Mouse (Mus musculus) cortical plate, adult 2 months (tissue): ENCODE measurements at regions not wholly inside any gene's neighbourhood (a gene's known extent, or its start where the extent isn't known, plus 50 kb on each side); places are given as distances from the start of the nearest gene placed in this dataset.
"Not testable (repeated sequence)": the region's sequence is repeated elsewhere in the genome, so short reads cannot be mapped to it uniquely, and the experiment has no call there.

Experiments used
- H3K27ac ChIP-seq: fragments of 200-500 bp; 2 replicates; pipeline ENCODE4 v1.5.1; 2012; ENCODE audit warnings: low read length, control low read depth, inconsistent platforms; ENCODE audit not compliant: insufficient read depth
- H3K4me1 ChIP-seq: fragments of 200-500 bp; 2 replicates; pipeline ENCODE4 v1.6.1; 2011; ENCODE audit warnings: low read length; ENCODE audit not compliant: control insufficient read depth, insufficient read depth
- H3K4me3 ChIP-seq: fragments of 200-500 bp; 2 replicates; pipeline ENCODE4 v1.5.1; 2011; ENCODE audit warnings: mild to moderate bottlenecking, low read length, control low read depth; ENCODE audit not compliant: insufficient read depth
- CTCF ChIP-seq: fragments of 200-500 bp; IDR thresholded peaks from 2 replicates; pipeline ENCODE4 v1.5.1; 2011; ENCODE audit warnings: mild to moderate bottlenecking, control low read depth, low read length; ENCODE audit not compliant: insufficient read depth; ENCODE audit errors: extremely low read depth
- POLR2A ChIP-seq: fragments of 200-500 bp; IDR thresholded peaks from 2 replicates; pipeline ENCODE4 v1.6.1; 2011; ENCODE audit warnings: mild to moderate bottlenecking, low read length, control low read depth; ENCODE audit not compliant: insufficient read depth; ENCODE audit errors: extremely low read depth

GRCm38 (mm10) chr2:63580489-63581139, 396.5 kb upstream of the Kcnh7 start:
- Histone ChIP-seq H3K4me3 (no peak overlapping the region), H3K4me1 (no peaks in the 10 kb centered on the region), H3K27ac (no peak overlapping the region)
- TF ChIP-seq CTCF (no peak), POLR2A (no peak)

- H3K4me1 ChIP-seq = no peaks in the 10 kb centered on the region
- H3K27ac ChIP-seq = no peak overlapping the region
- no peak overlapping the region for H3K4me3 ChIP-seq
- TF ChIP-seq CTCF = no peak
- no peak for TF ChIP-seq POLR2A
Observed at GRCm38 (mm10) chr2:63575172-63575571, 391.1 kb upstream of the Kcnh7 start.

GRCm38 (mm10) chr2:63574008-63574703, 390.1 kb upstream of the Kcnh7 start:
- Histone ChIP-seq H3K4me1 (no peaks in the 10 kb centered on the region), H3K27ac (no peak overlapping the region), H3K4me3 (no peak overlapping the region)
- TF ChIP-seq POLR2A = no peak
- no peak for TF ChIP-seq CTCF

- no peak overlapping the region for H3K4me3 ChIP-seq
- TF ChIP-seq CTCF = no peak
- no peak for TF ChIP-seq POLR2A
- H3K4me1 ChIP-seq = no peaks in the 10 kb centered on the region
- no peak overlapping the region for H3K27ac ChIP-seq
Observed at GRCm38 (mm10) chr2:63573015-63573807, 389.1 kb upstream of the Kcnh7 start.

GRCm38 (mm10) chr2:63556858-63557419, 372.9 kb upstream of the Kcnh7 start:
- H3K4me3 ChIP-seq = no peak overlapping the region
- H3K4me1 ChIP-seq = no peaks in the 10 kb centered on the region
- TF ChIP-seq POLR2A (no peak), CTCF (no peak)
- no peak overlapping the region for H3K27ac ChIP-seq

GRCm38 (mm10) chr2:63541836-63542235, 357.7 kb upstream of the Kcnh7 start:
- not testable (repeated sequence) for H3K4me1 ChIP-seq, H3K27ac ChIP-seq, H3K4me3 ChIP-seq

GRCm38 (mm10) chr2:63518534-63518933, 334.4 kb upstream of the Kcnh7 start:
- no peaks in the 10 kb centered on the region for H3K4me1 ChIP-seq
- H3K27ac ChIP-seq = no peak overlapping the region
- H3K4me3 ChIP-seq = no peak overlapping the region
- TF ChIP-seq CTCF = no peak
- TF ChIP-seq POLR2A = no peak

- Histone ChIP-seq H3K4me3 (no peak overlapping the region), H3K4me1 (no peaks in the 10 kb centered on the region), H3K27ac (no peak overlapping the region)
- TF ChIP-seq CTCF = no peak
- no peak for TF ChIP-seq POLR2A
Observed at GRCm38 (mm10) chr2:63513554-63514226, 329.6 kb upstream of the Kcnh7 start.

- H3K4me1 ChIP-seq = no peaks in the 10 kb centered on the region
- no peak overlapping the region for H3K27ac ChIP-seq
- no peak overlapping the region for H3K4me3 ChIP-seq
- TF ChIP-seq POLR2A (no peak), CTCF (peak; percentile 58)
Observed at GRCm38 (mm10) chr2:63503939-63504338, 319.9 kb upstream of the Kcnh7 start.
